Mouse (Mus musculus): ENCODE measurements around the gene Trmt1l.
"Not testable (repeated sequence)": the region's sequence is repeated elsewhere in the genome, so short reads cannot be mapped to it uniquely, and the experiment has no call there.

Trmt1l gene

DNA sequence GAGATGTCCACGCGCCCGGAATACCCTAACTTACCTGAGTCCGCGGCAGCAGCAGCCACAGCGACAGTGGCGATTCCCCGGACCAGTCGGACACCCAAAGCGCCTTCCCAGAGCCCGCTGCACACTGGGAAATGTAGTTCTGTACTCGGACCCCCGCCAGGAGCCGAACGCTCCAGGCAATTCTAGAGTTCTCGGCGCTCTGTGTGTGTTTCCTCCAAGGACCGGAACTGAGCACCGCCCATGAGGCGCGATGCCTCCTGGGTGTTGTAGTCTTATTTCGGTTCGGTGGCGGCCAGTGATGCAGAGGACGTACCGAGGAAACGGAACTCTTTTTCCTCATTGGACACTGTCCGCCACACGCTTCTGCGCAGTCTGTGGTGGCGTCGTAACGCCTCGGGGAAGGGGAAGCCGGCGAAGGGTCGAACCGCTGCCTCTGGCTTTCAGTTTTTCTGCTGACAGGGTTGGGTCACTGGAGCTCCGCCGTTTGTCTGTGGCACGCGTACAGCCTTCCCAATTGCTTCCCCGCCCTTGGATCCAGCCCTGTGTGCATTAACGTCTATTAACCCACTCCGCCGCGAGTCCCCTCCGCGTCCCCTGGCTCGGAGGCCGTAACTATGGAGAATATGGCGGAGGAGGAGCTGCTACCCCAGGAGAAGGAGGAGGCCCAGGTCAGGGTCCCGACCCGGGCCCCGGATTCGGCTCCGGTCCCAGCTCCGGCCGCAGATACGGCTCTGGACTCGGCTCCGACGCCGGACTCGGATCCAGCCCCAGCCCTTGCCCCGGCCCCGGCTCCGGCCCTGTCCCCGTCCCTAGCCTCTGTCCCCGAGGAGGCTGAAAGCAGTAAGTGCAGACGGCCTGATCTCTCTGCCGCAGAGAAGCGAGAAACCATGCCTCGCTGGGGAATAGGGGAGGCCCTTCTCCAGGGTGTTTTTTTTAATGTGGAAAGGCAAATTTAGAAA, at the start of gene Trmt1l, which contains the start of gene Swt1:
Gene Trmt1l (plus strand): TSS at position 280 of the 959 bp plus-strand sequence.
Gene Swt1 (minus strand): TSS at position 193 of the 959 bp plus-strand sequence.
- peak; percentile 97 for DNase-seq (ENCODE audit: low read depth)

GRCm38 (mm10) chr1:151390029-151390428, 38.3 kb upstream of the Trmt1l start:
- no peak for DNase-seq (ENCODE audit: low read depth)

DNA sequence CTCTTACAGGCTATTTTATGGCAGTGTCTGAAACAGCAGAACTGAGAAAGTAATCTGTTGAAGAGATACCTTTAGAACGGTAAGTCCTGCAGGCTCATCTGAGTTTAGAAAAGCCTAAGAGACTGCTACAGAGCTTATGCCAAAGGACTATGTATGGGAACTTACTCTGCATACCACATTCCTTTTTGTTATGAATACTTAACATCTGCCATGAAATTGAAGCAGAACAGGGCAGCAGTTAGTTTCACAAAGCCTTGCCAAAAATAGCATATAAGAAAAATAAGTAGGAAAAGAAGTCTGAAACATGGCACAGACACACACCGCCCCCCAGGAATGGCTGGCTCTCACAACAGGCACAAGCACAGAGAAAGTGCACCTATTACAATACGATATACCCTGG, 18.5 kb upstream of the Trmt1l start:
- no peak for DNase-seq (ENCODE audit: low read depth)

DNA sequence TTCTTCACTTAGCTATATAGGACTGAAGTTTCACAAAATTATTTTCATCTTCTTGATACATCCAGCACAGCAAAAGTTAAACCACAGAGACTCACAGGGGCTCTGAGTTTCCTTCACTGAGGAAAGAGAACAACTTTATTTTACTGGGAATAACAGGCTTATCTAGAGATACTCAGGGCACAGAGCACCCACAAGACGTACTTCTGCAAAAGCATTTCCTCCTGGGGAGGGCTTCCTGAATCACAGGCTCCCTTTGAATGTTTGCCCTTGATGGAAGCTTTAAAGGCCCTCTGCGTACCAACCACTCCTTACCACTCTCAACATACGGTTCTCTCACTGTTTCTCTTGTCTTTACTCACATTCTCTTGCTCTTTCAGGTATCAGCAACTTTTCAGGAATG, 6.2 kb upstream of the Trmt1l start:
- DNase-seq (ENCODE audit: low read depth): no peak

- DNase-seq (ENCODE audit: low read depth): peak; percentile 25
Measured at GRCm38 (mm10) chr1:151426947-151427600, 1.3 kb upstream of the Trmt1l start.

- DNase-seq (ENCODE audit: low read depth): no peak
Measured at GRCm38 (mm10) chr1:151427888-151428262, 467 bp upstream of the Trmt1l start.

DNA sequence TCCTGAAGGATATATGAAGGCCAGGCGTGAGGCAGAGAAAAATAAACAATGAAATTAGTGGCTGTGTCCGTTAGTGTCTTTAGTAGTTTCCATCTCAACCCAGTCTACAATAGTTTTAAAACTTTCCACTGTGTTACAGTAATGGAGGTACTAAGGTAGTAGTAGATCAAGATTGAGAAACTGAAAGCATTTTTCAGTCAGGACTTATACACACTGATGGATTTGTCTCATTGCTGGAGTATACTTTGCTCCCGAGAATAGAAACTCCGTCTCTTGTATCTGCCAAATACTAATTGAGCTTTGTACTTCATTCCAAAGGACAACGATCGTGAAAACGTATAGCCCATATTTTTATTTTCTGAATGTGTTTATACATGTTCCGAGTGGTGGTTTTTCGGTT, 974 bp downstream of the Trmt1l start:
- peak; percentile 63 for DNase-seq (ENCODE audit: low read depth)

DNA sequence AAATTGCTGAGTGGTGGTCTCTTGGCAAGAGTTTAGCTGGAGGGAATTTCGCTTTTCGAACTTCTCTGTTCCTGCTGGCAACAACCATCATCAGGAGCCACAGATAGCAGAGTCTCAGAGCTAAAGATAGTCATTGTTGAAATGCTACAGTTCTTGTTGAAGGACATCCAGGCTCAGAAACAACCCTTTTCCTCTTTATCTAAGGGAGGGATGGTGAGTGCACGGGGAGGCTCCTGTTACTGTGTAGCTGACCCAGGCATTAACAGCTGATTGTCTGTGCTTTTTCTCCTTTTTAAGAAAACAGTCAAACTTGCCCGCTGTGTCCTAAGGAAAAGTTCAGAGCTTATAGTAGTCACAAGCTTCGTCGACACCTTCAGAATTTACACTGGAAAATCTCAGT, 7.1 kb downstream of the Trmt1l start:
- DNase-seq (ENCODE audit: low read depth): no peak

DNA sequence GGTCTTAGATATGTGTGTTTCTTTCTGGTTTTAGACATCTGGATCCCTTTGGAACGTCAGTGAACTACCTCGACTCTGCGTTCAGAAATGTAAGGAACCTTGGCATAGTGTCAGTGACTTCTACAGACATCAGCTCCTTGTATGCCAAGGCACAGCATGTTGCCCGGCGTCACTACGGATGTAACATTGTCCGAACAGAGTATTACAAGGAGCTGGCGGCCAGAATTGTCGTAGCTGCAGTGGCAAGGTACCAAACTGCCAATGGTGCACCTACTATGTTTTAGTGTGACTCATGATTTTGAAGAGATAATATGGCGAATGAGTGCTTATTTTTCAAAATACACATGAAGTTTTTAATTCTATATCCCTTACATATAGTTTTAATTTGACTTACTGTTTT, 21.5 kb downstream of the Trmt1l start:
- DNase-seq (ENCODE audit: low read depth): no peak

GRCm38 (mm10) chr1:151450851-151451250, 22.5 kb downstream of the Trmt1l start:
- no peak for DNase-seq (ENCODE audit: low read depth)

DNA sequence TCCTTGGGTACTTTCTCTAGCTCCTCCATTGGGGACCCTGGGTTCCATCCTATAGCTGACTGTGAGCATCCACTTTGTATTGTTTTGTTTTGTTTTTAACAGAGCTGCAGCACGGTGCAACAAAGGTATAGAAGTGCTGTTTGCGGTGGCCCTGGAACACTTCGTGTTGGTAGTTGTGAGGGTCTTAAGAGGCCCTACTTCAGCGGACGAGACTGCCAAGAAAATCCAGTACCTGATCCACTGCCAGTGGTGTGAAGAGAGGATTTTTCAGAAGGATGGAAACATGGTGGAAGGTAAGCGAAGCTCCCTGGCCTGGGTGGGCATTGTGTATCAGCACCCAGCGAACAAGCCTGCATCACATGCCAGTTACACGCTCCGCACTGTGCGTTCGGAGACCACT, 23.6 kb downstream of the Trmt1l start:
- DNase-seq (ENCODE audit: low read depth): no peak

DNA sequence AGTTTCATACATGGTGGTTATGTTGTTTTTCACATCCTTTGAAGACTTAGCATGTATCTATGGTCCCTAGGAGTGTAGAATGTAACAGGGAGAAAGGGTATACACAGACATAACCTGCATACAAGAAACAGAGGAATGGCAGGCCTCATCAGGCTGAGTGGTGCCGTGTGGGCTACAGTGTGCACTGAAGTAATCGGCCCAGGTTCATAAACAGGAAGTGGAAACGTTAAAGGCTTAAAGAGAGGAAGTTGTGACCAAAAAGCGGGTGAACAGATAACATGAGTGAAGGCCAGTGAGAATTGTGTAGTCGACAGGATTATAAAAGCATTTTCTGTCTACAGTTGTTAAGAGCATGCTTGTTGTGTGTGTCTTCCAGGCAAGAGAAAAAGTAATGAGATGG, 28.7 kb downstream of the Trmt1l start:
- peak; percentile 70 for DNase-seq (ENCODE audit: low read depth)

GRCm38 (mm10) chr1:151461265-151461664, 32.9 kb downstream of the Trmt1l start:
- peak; percentile 19 for DNase-seq (ENCODE audit: low read depth)

- DNase-seq (ENCODE audit: low read depth): no peak
Measured at GRCm38 (mm10) chr1:151464914-151465313, 36.6 kb downstream of the Trmt1l start.

DNA sequence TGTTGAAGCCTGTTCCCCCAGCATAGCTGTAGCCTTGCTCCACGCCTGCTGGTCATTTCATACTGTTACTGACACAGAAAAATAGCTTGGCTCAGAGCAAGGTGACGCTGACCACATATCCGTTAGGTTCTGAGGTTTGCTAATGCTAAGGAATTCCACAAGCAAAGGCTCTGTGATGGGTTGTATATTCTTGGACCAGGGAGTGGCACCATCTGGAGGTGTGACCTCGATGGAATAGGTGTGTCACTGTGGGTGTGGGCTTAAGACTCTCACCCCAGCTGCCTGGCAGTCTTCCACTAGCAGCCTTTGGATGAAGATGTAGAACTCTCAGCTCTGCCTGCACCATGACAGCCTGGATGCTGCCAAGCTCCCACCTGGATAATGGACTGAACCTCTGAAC, 38.2 kb downstream of the Trmt1l start:
- DNase-seq (ENCODE audit: low read depth): no peak

DNA sequence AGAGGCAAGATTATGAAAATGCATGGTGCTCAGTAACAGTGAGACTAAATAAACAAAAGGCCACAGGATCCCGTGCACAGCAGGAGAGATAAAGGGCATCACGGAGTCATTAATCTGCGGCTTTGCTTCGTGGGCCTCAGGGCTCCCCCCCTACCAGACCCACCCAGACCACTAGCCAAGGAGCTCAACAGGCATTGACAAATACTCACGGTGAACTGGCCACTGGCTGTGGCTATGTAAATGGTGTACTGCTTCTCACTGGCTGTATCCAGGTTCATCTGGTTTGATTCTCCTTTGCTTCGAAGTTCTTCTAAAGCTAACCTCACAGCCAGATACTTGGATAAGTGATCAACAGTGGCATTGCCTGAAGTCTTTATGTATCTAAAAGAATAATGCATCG, 43.1 kb downstream of the Trmt1l start:
- no peak for DNase-seq (ENCODE audit: low read depth)

- DNase-seq (ENCODE audit: low read depth): not testable (repeated sequence)
Measured at GRCm38 (mm10) chr1:151472386-151472785, 44.0 kb downstream of the Trmt1l start.

DNA sequence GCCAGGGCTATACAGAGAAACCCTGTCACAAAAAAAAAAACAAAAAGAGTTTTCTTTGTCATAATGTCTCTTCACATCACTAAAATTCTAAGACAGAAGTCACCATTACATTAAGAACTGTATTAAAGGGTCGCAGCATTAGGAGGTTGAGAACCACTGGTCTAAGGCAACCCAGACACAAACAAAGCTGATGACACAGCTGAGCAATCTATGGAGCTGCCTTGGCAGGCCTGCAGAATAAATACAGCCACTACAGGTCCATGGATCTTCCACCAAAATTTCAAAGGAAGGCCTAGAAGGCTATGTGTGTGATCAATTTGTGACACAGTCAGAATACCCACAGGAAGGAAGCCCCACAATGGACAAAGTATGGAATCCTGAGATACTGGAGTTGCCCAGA, 54.2 kb downstream of the Trmt1l start:
- no peak for DNase-seq (ENCODE audit: low read depth)

DNA sequence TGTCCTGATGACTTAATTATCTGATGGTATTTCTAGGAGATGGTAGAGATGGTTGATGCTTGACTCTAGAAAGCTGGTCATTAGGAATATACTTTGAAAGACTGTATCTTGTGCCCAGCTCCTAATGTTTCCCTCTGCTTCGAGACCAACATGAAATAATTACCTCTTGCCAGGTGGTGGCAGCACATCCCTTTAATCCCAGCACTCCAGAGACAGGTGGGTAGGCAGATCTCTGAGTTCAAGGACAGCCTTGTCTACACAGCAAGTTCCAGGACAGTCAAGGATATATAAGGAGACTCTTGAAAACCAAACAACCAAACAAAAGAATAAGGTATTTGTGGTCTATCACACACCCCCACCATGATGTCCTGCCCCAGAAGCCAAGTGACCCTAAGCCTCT, 55.2 kb downstream of the Trmt1l start:
- peak; percentile 57 for DNase-seq (ENCODE audit: low read depth)

- DNase-seq (ENCODE audit: low read depth): no peak
Measured at GRCm38 (mm10) chr1:151484754-151485153, 56.4 kb downstream of the Trmt1l start.

DNA sequence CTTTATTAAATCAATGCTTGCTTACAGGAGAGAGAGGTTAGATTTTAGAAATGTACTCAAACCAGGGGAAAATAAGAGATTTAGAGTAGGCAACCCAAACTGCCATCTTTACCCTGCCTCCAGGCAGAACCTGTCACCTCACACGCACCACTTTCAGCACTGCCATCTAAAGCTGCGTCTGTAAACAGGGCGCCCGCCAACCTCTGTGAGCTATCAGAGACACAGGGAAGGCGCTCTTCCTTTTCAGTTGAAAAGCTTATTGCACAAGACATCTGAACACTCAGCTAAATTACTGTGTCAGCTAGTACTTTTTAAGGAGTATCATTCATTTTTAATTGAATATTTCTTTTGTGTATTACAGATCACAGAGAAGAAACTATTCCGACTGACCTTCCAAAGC, 61.5 kb downstream of the Trmt1l start:
- no peak for DNase-seq (ENCODE audit: low read depth)

DNA sequence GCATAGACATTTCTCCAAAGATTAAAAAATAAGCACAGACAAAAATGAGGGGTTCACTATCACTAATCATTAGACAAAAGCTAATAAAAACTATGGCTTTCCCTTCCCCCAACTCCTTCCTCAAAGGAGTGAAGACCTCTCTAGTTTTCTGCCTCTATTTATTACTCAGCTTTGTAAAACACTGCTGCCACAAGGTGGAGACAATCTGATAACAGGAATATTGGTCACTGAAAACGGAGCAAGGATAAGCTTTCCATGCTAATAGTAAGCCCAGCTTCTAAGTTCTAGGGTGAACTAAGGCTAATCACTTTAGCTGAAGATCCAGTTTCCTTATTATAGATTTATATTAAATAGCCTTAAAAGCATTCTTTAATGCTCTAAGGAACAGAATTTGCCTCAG, 64.1 kb downstream of the Trmt1l start:
- DNase-seq (ENCODE audit: low read depth): no peak

GRCm38 (mm10) chr1:151493826-151494225, 65.5 kb downstream of the Trmt1l start:
- DNase-seq (ENCODE audit: low read depth): no peak

Data from induced T-regulatory cell, adult 2 months (primary cell).